Mouse (Mus musculus) myocyte (in vitro differentiated cells): ENCODE results near the gene Nucb2.

ENCODE experiments used
- CEBPB ChIP-seq: IDR thresholded peaks from 2 replicates; pipeline ENCODE4 v1.6.1; 2011; ENCODE audit warnings: mild to moderate bottlenecking, moderate library complexity; ENCODE audit not compliant: poor library complexity, insufficient read depth, severe bottlenecking
- MAX ChIP-seq: IDR thresholded peaks from one replicate; pipeline ENCODE4 v1.6.1; 2011; ENCODE audit warnings: low read depth, mild to moderate bottlenecking, control low read depth
- MYOD1 ChIP-seq, 3 experiments: IDR thresholded peaks; one replicate each; pipeline ENCODE4 v1.6.1; 2011; ENCODE audit warnings: control low read depth in 2 of 3, low read depth in 2 of 3, mild to moderate bottlenecking in 2 of 3, moderate library complexity in 1 of 3; ENCODE audit not compliant: insufficient read length in 2 of 3, control insufficient read depth in 1 of 3
- POLR2A ChIP-seq: IDR thresholded peaks from one replicate; pipeline ENCODE4 v1.6.1; 2011; ENCODE audit warnings: low read depth, mild to moderate bottlenecking, control low read depth, moderate library complexity; ENCODE audit not compliant: insufficient read length
- POLR2AphosphoS2 ChIP-seq: IDR thresholded peaks from one replicate; pipeline ENCODE4 v1.6.1; 2011; ENCODE audit warnings: low read depth, control low read depth; ENCODE audit not compliant: insufficient read length
- SRF ChIP-seq: IDR thresholded peaks from one replicate; pipeline ENCODE4 v1.6.1; 2011; ENCODE audit warnings: low read depth; ENCODE audit not compliant: control insufficient read depth, insufficient read length
- USF1 ChIP-seq: IDR thresholded peaks from one replicate; pipeline ENCODE4 v1.6.1; 2011; ENCODE audit warnings: low read depth, mild to moderate bottlenecking, control low read depth, moderate library complexity

GRCm38 (mm10) chr7:116529793-116530192, 25.6 kb downstream of the Nucb2 start:
- no peak for TF ChIP-seq CEBPB
- no peak for TF ChIP-seq MYOD1 (IDR thresholded peaks at IDR 0.05; ENCODE audit: control insufficient read depth in 1 of 3, insufficient read length in 2 of 3, low read depth in 2 of 3)
- no peak for TF ChIP-seq POLR2A
- TF ChIP-seq USF1 = no peak
- no peak for TF ChIP-seq SRF
- TF ChIP-seq POLR2AphosphoS2 = no peak
- TF ChIP-seq MAX = no peak
